Mouse (Mus musculus): ENCODE measurements around the gene Cyp2w1.
A peak's percentile ranks its signal among the peaks of the same experiment; 100 is the strongest.

Cyp2w1 gene

DNA sequence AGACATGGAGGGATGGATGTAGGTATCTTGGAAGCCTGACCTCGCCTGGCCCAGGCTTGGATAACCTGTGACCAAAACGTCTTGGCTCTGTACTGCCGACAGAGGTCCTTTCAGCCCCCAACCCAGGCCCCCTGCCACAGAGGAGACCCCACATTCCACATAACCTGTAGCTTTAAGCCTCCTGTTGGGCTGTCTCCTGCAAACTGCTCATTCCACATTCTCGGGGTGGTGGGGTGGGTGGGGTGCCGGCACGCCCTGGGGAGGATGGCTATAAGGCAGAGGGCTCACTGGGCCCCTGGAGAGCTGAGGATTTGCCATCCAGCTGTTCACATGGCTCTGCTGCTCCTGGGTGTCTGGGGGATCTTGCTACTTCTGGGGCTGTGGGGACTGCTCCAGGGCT lies at the start of gene Cyp2w1:
TSS of gene Cyp2w1 (plus strand) at position 301 of the 400 bp plus-strand sequence.
- no peak for DNase-seq

GRCm38 (mm10) chr5:139303646-139304061 lies 48.8 kb upstream of the Cyp2w1 start:
- DNase-seq = no peak

- no peak for DNase-seq
Observed at GRCm38 (mm10) chr5:139309946-139310345, 42.5 kb upstream of the Cyp2w1 start.

DNA sequence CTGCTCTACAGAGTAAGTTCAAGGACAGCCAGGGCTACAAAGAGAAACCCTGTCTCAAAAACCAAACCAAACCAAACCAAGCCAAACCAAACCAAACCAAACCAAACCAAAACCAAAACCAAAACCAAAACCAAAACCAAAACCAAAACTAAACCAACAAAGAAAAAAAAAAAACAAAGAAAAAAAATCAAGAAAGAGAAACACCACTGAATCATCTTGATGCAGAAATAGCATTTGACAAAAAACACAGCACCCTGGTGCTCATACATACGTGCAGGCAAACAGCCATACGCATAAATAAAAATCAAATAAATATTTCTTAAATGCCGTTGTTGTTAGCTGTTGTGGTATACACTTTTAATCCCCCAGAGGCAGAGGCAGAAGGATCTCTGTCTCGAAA lies 41.9 kb upstream of the Cyp2w1 start:
- DNase-seq = no peak

- DNase-seq = no peak
Observed at GRCm38 (mm10) chr5:139311822-139312221, 40.6 kb upstream of the Cyp2w1 start.

DNA sequence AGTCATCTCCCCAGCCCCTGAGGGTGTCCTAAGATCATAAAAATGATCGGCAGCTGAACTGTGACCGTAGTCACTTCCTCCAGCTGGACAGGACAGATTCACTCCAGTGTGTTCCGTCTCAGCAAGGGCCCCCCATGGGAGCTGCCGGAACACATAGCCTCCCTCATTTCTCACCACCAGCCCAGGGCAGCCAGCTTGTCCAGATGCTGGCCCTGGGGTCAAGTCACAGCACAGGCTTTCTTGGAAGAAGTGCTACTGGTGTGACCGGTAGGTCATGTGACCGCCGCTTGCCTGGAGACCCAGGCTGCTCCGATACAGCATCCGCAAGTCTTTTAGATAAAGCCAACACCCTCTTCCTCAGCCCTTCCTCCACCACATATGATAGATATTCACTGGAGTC lies 38.9 kb upstream of the Cyp2w1 start:
- DNase-seq = no peak

DNA sequence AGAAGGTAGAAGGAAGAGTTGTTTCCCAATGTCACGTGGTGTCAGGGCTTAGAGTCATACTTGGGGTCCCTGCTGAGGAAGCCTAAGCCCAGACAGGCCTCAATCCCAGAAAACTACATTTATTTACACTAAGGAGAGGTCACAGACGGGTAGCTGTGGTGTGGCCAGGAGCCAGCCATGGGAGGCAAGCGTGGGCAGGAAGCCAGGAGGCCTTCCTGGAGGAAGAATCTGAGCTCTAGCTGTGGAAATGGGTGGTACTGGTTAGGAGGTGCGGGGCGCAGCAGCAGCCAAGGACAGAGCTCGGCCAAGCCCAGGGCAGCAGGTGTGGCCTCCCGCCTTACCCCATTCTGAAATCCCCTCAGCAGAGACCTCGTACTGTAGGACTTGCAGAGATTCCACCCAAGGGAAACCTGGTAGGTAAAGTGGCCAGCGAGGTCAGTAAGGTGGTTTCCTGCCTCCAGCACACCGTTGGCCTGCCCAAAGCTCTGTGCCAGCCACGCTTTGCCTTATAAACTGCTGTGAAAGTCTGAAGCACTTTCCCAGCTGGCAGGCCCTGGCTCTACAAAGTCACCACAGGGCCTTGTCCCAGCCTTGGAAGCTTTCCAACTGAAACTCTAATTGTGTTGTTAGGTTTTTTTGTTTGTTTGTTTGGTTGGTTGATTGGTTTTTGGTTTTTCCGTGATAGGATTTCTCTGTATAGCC lies 37.3 kb upstream of the Cyp2w1 start:
- DNase-seq = no peak

DNA sequence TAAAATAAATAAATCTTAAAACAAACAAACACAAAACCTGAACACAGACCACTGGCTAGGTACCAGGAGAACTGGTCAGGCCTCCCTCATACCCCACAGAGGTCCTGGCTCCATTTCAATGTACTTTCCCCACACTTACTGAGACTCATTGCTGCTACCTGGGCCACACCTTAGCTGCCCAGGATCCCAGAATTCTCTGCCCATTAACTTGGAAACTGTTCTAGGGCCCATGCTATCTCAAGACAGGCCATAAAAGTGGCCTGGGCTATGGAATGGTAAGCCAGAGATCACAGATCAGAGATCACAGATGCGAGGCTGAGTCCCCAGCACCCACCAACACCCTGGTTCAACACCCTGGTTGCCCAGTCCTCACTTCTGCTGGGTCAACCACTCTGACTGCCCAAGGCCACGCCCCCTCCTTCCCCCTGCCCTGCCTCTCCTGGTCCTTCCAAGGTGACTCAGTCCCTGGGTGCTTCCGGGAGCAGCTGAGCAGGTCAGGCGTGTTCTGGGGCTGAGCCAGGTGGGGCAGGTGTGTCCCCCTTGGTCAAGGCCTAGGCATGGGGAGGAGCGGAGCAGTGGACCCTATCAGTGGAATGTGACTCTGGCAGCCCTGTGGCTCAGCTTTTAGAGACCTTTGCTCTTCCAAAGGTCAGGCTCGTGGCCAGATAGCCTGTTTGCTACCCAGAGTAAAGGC lies 35.3 kb upstream of the Cyp2w1 start:
- DNase-seq = no peak

- no peak for DNase-seq
Observed at GRCm38 (mm10) chr5:139317751-139318504, 34.5 kb upstream of the Cyp2w1 start.

GRCm38 (mm10) chr5:139320424-139320823 lies 32.0 kb upstream of the Cyp2w1 start:
- DNase-seq = no peak

GRCm38 (mm10) chr5:139321331-139321730 lies 31.1 kb upstream of the Cyp2w1 start:
- DNase-seq = no peak

- DNase-seq = no peak
Observed at GRCm38 (mm10) chr5:139323260-139323924, 29.0 kb upstream of the Cyp2w1 start.

DNA sequence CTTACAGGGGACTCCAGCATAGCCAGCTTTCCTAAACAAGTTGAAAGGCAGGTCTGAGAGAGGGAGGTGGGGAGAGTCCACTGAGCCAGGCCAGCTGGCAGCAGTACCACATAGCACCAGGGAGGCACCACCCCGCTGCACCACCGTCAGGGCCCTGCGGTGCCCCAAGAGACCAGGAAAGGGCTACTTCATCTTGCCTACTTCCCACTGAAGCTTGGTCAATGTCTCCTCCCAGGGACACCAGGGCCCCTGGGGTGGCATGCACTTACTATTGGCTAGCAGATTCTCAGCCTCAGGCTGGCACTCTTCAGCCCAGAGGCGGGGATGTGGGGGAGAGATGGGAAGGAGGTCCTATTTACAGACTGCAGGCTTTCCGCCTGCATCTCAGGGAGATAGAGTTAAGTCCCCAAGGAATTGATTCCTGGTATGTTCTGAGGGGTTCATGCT lies 28.3 kb upstream of the Cyp2w1 start:
- DNase-seq = peak; percentile 64

DNA sequence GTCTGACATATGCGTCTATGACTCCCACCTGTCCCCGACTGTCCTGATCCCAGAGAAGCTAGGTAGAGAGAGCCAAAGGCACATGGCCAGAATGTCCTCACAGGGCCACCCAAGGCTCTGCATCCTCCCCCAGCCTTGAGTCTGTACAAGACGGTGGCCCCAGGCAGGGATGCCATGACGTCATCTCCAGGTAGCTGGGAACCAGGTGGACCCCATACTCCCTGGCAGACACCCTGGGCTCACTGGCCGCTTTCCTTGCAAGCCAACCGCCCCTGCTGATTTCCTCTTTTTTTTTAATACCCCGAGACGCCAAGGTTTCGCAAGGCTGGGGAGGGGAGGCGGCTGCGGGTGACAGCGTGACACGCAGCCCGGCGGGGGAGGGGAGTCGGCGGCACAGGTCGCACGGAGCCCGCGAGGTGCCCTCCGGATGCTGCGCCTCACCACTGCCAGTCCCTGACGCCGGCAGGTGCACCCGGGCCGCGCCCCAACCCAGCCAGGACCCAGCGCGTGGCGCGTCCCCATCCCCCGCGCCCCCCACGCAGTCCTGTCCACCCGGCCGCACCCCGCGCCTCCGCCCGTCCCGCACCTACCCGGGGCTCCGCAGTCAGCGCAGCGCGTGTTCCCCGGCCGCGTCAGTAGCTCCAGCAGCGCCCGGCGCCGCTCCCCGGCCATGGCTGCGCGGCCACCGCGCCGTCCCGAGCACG lies 27.6 kb upstream of the Cyp2w1 start:
- peak; percentile 60 for DNase-seq

- DNase-seq = peak; percentile 77
Observed at GRCm38 (mm10) chr5:139325395-139325966, 26.9 kb upstream of the Cyp2w1 start, which contains the start of gene Adap1. TSS of gene Adap1 (minus strand) at chr5:139325622.

DNA sequence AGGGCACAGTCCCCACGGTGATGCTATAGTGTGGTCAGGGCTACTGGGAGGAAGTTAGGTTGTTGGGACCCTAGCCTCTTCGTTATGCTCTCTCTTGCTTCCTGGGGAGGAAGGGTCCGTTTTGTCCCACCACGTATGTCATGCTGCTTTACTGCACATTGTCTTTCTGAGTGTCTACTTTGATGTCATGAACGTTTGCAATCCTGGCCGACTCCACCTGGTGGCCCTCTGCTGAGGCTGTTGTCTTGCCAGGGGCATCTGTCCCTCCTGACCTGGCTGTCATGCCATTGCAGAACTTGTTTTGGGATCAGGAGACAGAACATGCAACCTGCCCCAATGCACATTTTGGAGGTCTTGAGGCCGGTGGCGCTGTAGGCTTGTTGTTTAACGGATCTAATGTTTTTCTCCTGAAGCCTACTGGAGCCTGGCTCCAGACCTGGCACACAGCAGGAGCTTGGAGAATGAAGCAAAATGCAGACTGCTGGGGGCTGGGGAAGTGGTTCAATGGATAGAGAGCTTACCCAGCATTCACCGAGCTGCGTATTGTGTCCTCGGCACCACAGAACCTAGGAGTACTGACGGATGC lies 26.2 kb upstream of the Cyp2w1 start:
- no peak for DNase-seq

DNA sequence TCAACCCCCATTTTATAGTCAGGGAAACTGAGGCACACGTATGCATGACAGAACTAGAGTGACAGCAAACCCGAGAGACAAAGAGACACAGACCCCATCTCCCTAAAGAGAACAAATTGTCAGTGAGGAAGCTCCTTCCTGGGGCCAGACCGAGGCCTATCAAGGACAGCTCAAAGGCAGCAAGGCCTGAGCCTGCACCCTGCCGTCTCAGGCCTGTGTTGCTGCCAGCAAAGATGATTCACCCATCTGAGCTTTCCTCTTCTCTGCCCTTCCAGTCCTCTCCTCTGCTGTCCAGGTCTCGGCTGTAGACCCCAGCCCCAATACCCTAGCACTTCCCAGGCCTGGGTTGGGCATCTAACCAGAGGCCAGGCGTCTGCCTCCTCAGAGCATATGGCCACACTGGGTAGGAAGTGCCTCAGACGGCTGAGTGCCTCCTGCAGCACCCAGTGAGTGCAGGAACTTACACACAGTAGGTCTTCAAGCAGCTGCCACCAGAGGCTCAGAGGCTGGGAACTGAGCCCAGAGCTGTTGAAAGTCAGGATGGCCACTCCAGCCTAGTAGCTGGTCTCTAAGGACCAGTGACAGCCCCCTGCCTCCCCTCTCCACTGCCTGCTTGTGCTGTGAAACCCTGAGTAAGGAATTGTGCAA lies 25.3 kb upstream of the Cyp2w1 start:
- no peak for DNase-seq

GRCm38 (mm10) chr5:139327634-139328020 lies 24.8 kb upstream of the Cyp2w1 start:
- no peak for DNase-seq

DNA sequence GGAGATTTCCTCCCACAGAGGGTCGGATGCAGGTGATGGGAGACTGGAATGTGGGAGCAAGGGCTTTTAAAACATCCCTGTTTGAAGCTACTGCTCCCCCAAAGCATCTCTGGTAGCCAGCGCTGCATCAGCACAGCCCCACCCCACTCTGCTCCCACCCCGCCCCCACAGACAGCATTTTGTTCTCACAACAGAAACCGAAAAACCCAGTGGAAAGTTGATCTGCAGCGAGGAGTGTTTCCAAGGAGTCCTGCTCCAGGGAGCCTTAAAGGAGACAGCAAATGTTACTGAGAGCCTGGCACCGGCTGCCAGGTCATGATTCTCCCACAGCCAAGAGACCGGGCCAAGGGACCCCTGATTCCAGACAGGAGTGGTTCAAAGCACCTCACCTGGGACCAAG lies 21.7 kb upstream of the Cyp2w1 start:
- DNase-seq = no peak

DNA sequence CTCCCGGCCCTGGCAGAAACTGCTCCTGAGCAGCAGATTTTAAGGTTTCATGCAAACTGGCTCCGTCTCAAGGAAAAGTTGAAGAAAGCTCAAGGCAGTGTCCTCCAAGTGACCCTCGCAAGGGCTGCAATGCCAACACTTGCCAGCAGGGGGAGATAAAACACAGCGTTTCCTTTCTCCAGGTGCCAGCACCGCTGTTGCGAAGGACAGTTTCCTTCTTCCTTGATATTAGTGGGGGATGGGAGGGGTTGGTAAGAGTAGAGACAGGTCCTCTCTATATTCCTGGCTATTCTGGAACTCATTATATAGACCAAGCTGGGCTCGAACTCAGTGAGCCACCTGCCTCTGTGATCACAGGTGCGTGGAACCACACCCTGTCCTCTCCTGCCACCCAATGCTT lies 20.7 kb upstream of the Cyp2w1 start:
- DNase-seq = peak; percentile 61

- DNase-seq = no peak
Observed at GRCm38 (mm10) chr5:139332590-139333272, 19.7 kb upstream of the Cyp2w1 start.
